Mouse (Mus musculus): Measurements from ENCODE around the gene Psma3.

DNA sequence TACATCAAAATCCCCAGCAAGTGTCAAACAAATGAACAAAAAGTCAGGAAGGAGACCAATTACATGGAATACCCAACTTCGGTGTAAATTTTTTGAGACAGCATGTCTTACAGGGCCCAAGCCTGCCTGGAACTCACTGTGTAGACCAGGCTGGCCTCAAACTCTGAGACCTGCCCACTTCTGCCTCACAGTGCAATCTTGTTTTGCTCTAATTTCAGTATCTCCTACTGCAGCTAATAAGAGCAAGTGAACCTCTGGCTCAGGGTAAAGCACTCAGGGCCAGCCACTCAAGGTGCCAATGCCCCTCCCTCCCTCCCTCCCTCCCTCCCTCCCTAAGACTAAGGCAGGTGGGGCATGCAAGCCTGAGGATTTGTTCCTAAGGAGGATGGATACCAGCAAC is 25.9 kb downstream of the Psma3 start:
- no peak for TF ChIP-seq POLR2A (IDR thresholded peaks at IDR 0.05; ENCODE audit: control insufficient read depth, low read depth, low read length)
- no peak for TF ChIP-seq CTCF (IDR thresholded peaks at IDR 0.05; ENCODE audit: control insufficient read depth, insufficient read depth, insufficient replicate concordance, low read depth, low read length)

All from testis, adult 2 months (tissue).